Mouse (Mus musculus) B cell, adult 2 months (primary cell): ENCODE measurements around the gene Nmb.

Source experiments
- DNase-seq, 2 experiments: peaks; one replicate each; pipeline ENCODE4 v3.0.0; 2022

Gene Nmb

GRCm38 (mm10) chr7:80857181-80857580, 47.7 kb downstream of the Nmb start:
- peak; percentile 87 to 89 for DNase-seq

- DNase-seq, result no peak
Observed at GRCm38 (mm10) chr7:80855316-80855715, 49.6 kb downstream of the Nmb start.

GRCm38 (mm10) chr7:80853218-80853617, 51.7 kb downstream of the Nmb start:
- no peak for DNase-seq
